ENCODE assay signal across 15 mouse cellular contexts in the genomic region with DNA sequence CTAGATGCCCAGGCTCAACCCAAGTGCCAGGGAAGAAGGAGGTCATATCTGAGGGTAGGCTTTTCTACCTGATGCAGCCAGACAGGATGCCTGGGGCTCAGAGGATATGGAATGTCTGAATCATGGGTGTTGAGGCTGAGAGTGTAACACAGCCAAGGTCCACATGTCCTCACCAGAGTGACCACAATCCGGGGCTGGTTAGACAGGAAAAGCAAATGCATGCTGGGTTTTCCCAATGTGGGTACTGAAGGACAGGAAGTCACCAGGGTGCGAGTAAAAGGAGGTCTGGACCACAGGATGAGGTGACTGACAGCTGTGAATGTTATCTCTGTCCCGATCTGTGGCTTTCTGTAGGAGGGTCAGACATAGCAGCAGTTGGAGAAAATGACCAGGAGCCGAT.
"Had no signal": no experiment of that assay in that cellular context is flagged by ENCODE, and none has a peak within 500 bp of the region (broad histone marks: within the 10 kb centered on the region; RNA-seq: fewer than 3 reads in every experiment).

No protein-coding gene starts in this region.

- H3K27ac ChIP-seq: intestine, embryonic 15.5 days; kidney, postnatal 0 days; limb, embryonic 15.5 days; liver, embryonic 12.5 days; macrophage; midbrain, embryonic 13.5 days; neural tube, embryonic 15.5 days had no signal

- H3K4me3 ChIP-seq: intestine, embryonic 15.5 days; limb, embryonic 15.5 days; liver, embryonic 12.5 days; midbrain, embryonic 13.5 days; neural tube, embryonic 15.5 days had no signal

- ATAC-seq: intestine, embryonic 15.5 days; liver, embryonic 12.5 days; midbrain, embryonic 13.5 days had no signal

- DNase-seq: kidney, adult 2 months; kidney, postnatal 36 days; lung, embryonic 14.5 days; lung, postnatal 10 days; right cerebral cortex, postnatal 4 days; spleen, adult 18-20 months; thymus, adult 2 months; thymus, postnatal 4 days had no signal
